Mouse (Mus musculus): ENCODE measurements around the gene Gm10778. TPM values are rescaled to one million over a fixed set of nuclear protein-coding genes. Genes with fewer than 3 reads are reported as not detected.
"Not testable (repeated sequence)": the region's sequence is repeated elsewhere in the genome, so short reads cannot be mapped to it uniquely, and the experiment has no call there.

Gm10778 gene
- polyA plus RNA-seq, 1 experiment from 2014 or later, result 3.4 TPM

GRCm38 (mm10) chr10:81628390-81628789 lies 20.5 kb upstream of the Gm10778 start, which contains the start of gene Ankrd24:
TSS of gene Ankrd24 (plus strand) at chr10:81628540.
- Histone ChIP-seq H3K36me3 (peaks cover 24% of the 10 kb centered on the region), H3K9ac (peak within 1 kb of the TSS; percentile 90), H3K4me2 (peak within 1 kb of the TSS; percentile 92), H3K4me3 (peak within 1 kb of the TSS; percentile 84), H3K27me3 (replicated peaks) (no peaks in the 10 kb centered on the region; the same call in 1 of the 2 replicates), H3K9me3 (no peaks in the 10 kb centered on the region), H3K4me1 (peaks cover 22% of the 10 kb centered on the region), H3K27ac (replicated peaks) (peak within 1 kb of the TSS; percentile 88)
- 78% methylated on average over 16 of the region's 16 CpGs for WGBS
- no peak for ATAC-seq (ENCODE audit: extremely low read depth, insufficient number of reproducible peaks, low FRiP score, low TSS enrichment)

GRCm38 (mm10) chr10:81633253-81634099 lies 15.4 kb upstream of the Gm10778 start:
- WGBS, result 3% methylated on average over 37 of the region's 37 CpGs
- Histone ChIP-seq H3K9me3 (no peaks in the 10 kb centered on the region), H3K27me3 (replicated peaks) (no peaks in the 10 kb centered on the region; the same call in 1 of the 2 replicates), H3K36me3 (no peaks in the 10 kb centered on the region), H3K4me2 (peak overlapping the region; percentile 72), H3K27ac (replicated peaks) (peak overlapping the region; percentile 66), H3K4me1 (peaks cover 16% of the 10 kb centered on the region), H3K9ac (peak overlapping the region; percentile 81), H3K4me3 (peak overlapping the region; percentile 63)
- peak; percentile 85 for ATAC-seq (ENCODE audit: extremely low read depth, insufficient number of reproducible peaks, low FRiP score, low TSS enrichment)

- H3K27me3 ChIP-seq (replicated peaks), result no peaks in the 10 kb centered on the region; the same call in 1 of the 2 replicates
- no peaks in the 10 kb centered on the region for H3K9me3 ChIP-seq
- no peak overlapping the region for H3K27ac ChIP-seq (replicated peaks)
- peaks cover 28% of the 10 kb centered on the region for H3K4me1 ChIP-seq
- H3K4me2 ChIP-seq, result no peak overlapping the region
- H3K9ac ChIP-seq, result no peak overlapping the region
- no peak for ATAC-seq (ENCODE audit: extremely low read depth, insufficient number of reproducible peaks, low FRiP score, low TSS enrichment)
- no peaks in the 10 kb centered on the region for H3K36me3 ChIP-seq
- 11% methylated on average over 8 of the region's 8 CpGs for WGBS
- H3K4me3 ChIP-seq, result no peak overlapping the region
Observed at GRCm38 (mm10) chr10:81636338-81636737, 12.5 kb upstream of the Gm10778 start.

GRCm38 (mm10) chr10:81638101-81638500 lies 10.8 kb upstream of the Gm10778 start:
- 66% methylated on average over 6 of the region's 6 CpGs for WGBS
- H3K36me3 ChIP-seq, result no peaks in the 10 kb centered on the region
- H3K9me3 ChIP-seq, result no peaks in the 10 kb centered on the region
- no peak overlapping the region for H3K4me3 ChIP-seq
- H3K27me3 ChIP-seq (replicated peaks), result no peaks in the 10 kb centered on the region
- no peak overlapping the region for H3K9ac ChIP-seq
- H3K4me1 ChIP-seq, result peaks cover 43% of the 10 kb centered on the region
- no peak overlapping the region for H3K4me2 ChIP-seq
- no peak for ATAC-seq (ENCODE audit: extremely low read depth, insufficient number of reproducible peaks, low FRiP score, low TSS enrichment)
- no peak overlapping the region for H3K27ac ChIP-seq (replicated peaks)

- H3K9ac ChIP-seq; H3K4me3 ChIP-seq; H3K27ac ChIP-seq (replicated peaks); H3K4me2 ChIP-seq; H3K36me3 ChIP-seq; H3K9me3 ChIP-seq; H3K27me3 ChIP-seq (replicated peaks); ATAC-seq (ENCODE audit: extremely low read depth, insufficient number of reproducible peaks, low FRiP score, low TSS enrichment): not testable (repeated sequence)
- H3K4me1 ChIP-seq, result peaks cover 40% of the 10 kb centered on the region
- 42% methylated on average over 4 of the region's 4 CpGs for whole genome bisulfite sequencing
Observed at GRCm38 (mm10) chr10:81640825-81641224, 8.0 kb upstream of the Gm10778 start.

GRCm38 (mm10) chr10:81641566-81641965 lies 7.3 kb upstream of the Gm10778 start:
- 91% methylated on average over 2 of the region's 2 CpGs for WGBS

GRCm38 (mm10) chr10:81641978-81642647 lies 6.7 kb upstream of the Gm10778 start:
- H3K36me3 ChIP-seq, result 0 out of 2 replicates have a peak, but pooled peaks cover 4% of the 10 kb centered on the region
- peak overlapping the region; percentile 96; the same call in 1 of the 2 replicates for H3K27ac ChIP-seq (replicated peaks)
- H3K27me3 ChIP-seq (replicated peaks), result no peaks in the 10 kb centered on the region
- no peaks in the 10 kb centered on the region for H3K9me3 ChIP-seq
- peak overlapping the region; percentile 87 for H3K4me2 ChIP-seq
- 76% methylated on average over 8 of the region's 8 CpGs for WGBS
- H3K4me1 ChIP-seq, result peaks cover 35% of the 10 kb centered on the region
- ATAC-seq (ENCODE audit: extremely low read depth, insufficient number of reproducible peaks, low FRiP score, low TSS enrichment), result no peak
- peak overlapping the region; percentile 96 for H3K9ac ChIP-seq
- peak overlapping the region; percentile 74 for H3K4me3 ChIP-seq

More at GRCm38 (mm10) chr10:81641566-81641965, 7.3 kb upstream of the Gm10778 start:
- H3K9ac ChIP-seq, result 0 out of 2 replicates have a peak overlapping the region, but pooled peaks have one; percentile 96
- no peaks in the 10 kb centered on the region for H3K27me3 ChIP-seq (replicated peaks)
- no peak for ATAC-seq (ENCODE audit: extremely low read depth, insufficient number of reproducible peaks, low FRiP score, low TSS enrichment)
- peaks cover 35% of the 10 kb centered on the region for H3K4me1 ChIP-seq
- no peak overlapping the region; the same call in 1 of the 2 replicates for H3K4me2 ChIP-seq
- no peak overlapping the region for H3K4me3 ChIP-seq
- no peak overlapping the region for H3K27ac ChIP-seq (replicated peaks)
- no peaks in the 10 kb centered on the region for H3K36me3 ChIP-seq
- no peaks in the 10 kb centered on the region for H3K9me3 ChIP-seq

- peak overlapping the region; percentile 96 for H3K27ac ChIP-seq (replicated peaks)
- H3K36me3 ChIP-seq, result 0 out of 2 replicates have a peak, but pooled peaks cover 4% of the 10 kb centered on the region
- peak overlapping the region; percentile 74 for H3K4me3 ChIP-seq
- no peaks in the 10 kb centered on the region for H3K9me3 ChIP-seq
- 21% methylated on average over 24 of the region's 24 CpGs for WGBS
- H3K27me3 ChIP-seq (replicated peaks), result no peaks in the 10 kb centered on the region
- H3K4me2 ChIP-seq, result peak overlapping the region; percentile 87
- H3K9ac ChIP-seq, result peak overlapping the region; percentile 96
- no peak for ATAC-seq (ENCODE audit: extremely low read depth, insufficient number of reproducible peaks, low FRiP score, low TSS enrichment)
- H3K4me1 ChIP-seq, result peaks cover 35% of the 10 kb centered on the region
Observed at GRCm38 (mm10) chr10:81642648-81643448, 6.0 kb upstream of the Gm10778 start.

GRCm38 (mm10) chr10:81643449-81644055 lies 5.3 kb upstream of the Gm10778 start:
- Histone ChIP-seq H3K27me3 (replicated peaks) (no peaks in the 10 kb centered on the region), H3K9ac (peak overlapping the region; percentile 96), H3K4me3 (peak overlapping the region; percentile 74), H3K27ac (replicated peaks) (peak overlapping the region; percentile 96), H3K4me1 (peaks cover 37% of the 10 kb centered on the region), H3K9me3 (no peaks in the 10 kb centered on the region), H3K36me3 (0 out of 2 replicates have a peak, but pooled peaks cover 4% of the 10 kb centered on the region), H3K4me2 (peak overlapping the region; percentile 87)
- under 1% methylated on average over 75 of the region's 75 CpGs for whole genome bisulfite sequencing
- peak; percentile 79 for ATAC-seq (ENCODE audit: extremely low read depth, insufficient number of reproducible peaks, low FRiP score, low TSS enrichment)

- ATAC-seq (ENCODE audit: extremely low read depth, insufficient number of reproducible peaks, low FRiP score, low TSS enrichment), result no peak
- H3K4me1 ChIP-seq, result peaks cover 38% of the 10 kb centered on the region
- H3K9ac ChIP-seq, result peak overlapping the region; percentile 96
- no peaks in the 10 kb centered on the region for H3K27me3 ChIP-seq (replicated peaks)
- H3K4me2 ChIP-seq, result peak overlapping the region; percentile 87
- WGBS, result 46% methylated on average over 2 of the region's 2 CpGs
- peak overlapping the region; percentile 96 for H3K27ac ChIP-seq (replicated peaks)
- H3K9me3 ChIP-seq, result no peaks in the 10 kb centered on the region
- peak overlapping the region; percentile 74 for H3K4me3 ChIP-seq
- 0 out of 2 replicates have a peak, but pooled peaks cover 4% of the 10 kb centered on the region for H3K36me3 ChIP-seq
Observed at GRCm38 (mm10) chr10:81644162-81644561, 4.7 kb upstream of the Gm10778 start.
